Mouse (Mus musculus): ENCODE measurements around the gene Lrba. TPM values are rescaled to one million over a fixed set of nuclear protein-coding genes. Genes with fewer than 3 reads are reported as not detected.
A peak's percentile ranks its signal among the peaks of the same experiment; 100 is the strongest.

Gene Lrba
- total RNA-seq, 2 experiments from 2014 or later, result 17.6 to 20.4 TPM

- no peak for DNase-seq
These were observed 573.5 kb downstream of the Lrba start for GRCm38 (mm10) chr3:86797871-86798460.

- DNase-seq, result no peak
These were observed 574.6 kb downstream of the Lrba start for GRCm38 (mm10) chr3:86799041-86799440.

- no peak for DNase-seq
These were observed 576.4 kb downstream of the Lrba start for GRCm38 (mm10) chr3:86800841-86801240.

DNA sequence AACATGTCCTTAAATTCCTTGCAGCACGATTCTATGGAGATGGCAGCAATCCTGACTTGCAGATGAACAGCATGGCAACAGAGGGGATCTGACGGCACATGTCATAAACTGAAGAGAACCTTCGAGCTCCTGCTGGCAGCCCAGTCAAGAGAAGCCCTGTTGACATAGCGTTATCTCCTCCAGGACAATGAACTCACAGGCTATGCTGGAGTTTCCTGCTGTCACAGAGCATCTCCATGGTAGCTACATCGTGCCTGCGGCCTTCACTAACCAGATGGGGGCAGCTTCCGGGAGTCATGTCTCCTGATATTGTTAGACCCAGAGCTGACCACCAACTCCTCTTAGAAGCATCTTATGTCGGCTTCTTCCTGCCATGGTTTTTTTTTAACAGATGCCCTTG is 578.3 kb downstream of the Lrba start:
- DNase-seq, result no peak

DNA sequence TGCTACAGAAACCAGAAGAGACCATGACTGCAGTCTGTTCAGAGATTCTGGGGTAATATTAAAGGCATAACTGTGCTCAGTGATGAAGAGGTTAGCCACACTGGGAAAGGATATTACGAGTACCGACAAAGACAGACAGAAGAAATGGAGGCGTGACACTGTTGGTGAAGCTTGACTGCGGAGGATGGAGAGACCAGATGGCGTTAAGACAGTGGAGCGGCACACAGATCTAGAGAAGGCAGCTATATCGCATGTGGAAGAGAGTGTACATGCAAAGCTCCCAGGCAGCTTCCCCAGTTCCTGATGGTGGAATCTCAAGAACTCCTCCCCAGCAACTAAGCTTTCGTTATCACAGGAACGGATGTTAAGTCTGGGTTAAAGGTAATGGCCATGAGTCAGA is 579.8 kb downstream of the Lrba start:
- DNase-seq, result no peak

GRCm38 (mm10) chr3:86806834-86807233 is 582.4 kb downstream of the Lrba start:
- DNase-seq, result no peak

DNA sequence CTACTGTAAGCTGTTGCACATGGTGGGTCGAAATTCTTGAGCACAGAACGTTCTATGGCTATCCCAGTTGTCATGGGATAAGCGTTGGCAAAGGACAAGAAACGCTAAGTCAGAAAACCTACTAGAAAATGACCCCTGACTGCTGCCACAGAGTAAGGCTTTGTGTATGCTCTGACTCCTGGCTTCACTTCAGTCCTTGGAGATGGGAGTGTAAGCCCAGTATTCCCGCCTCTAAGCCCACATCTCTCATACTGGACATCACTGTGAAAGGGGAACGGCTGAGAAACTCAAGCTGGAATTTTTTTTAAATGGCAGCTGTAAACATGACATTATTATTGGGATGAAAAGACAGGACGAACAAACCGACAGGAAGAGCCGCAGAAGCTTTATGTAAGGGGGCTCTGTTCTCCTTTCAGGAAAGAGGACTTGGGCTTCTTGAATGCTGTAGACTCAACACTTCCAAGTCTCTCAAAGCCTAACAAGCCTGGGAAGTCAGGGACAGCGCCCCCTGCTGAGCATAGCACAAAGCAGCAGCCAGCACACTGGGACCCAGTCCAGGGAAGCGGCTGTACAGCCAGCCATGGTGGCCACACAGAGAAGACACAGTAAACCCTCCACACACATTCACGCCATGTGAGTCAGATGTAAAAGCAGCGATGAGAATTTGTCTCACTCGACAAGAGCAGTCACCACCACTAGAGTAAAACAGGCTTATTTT is 583.4 kb downstream of the Lrba start:
- DNase-seq, result no peak

DNA sequence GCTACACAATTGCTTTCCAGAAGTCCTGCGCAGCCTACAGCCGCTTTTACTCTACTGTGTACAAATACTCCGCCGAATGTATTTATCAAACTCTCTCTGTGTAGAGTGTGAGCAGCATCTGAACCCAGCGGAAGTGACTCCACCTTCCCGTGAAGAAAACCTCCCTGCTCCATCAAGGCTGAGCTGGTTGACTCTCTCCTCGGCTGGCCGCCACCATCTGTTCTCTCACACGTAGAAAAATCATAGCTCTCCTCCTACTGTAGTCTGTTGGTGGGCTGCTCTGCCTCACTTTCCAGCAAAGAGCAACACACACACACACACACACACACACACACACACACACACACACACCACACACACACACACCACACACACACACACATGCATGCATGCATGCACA is 584.7 kb downstream of the Lrba start:
- no peak for DNase-seq

GRCm38 (mm10) chr3:86809646-86810045 is 585.2 kb downstream of the Lrba start:
- DNase-seq, result no peak

DNA sequence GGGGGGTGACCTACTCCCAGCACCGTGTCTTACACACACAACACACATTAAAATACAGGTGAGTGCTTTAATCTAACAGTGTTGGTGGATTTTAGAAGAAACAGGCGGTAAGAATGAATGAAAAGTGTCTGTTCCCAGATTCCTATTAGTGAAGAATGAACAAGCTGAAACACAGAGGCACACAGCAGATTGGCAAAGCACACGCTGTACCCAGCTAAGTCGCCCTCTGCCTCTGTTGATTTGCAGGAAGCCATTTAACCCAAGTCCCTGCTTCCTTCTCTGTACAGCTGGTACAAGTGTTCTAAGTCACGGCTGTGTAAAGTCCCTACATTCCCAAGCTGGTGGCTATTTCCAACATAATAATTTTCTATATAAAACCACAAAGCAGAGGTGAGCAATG is 586.4 kb downstream of the Lrba start:
- no peak for DNase-seq

- DNase-seq, result peak; percentile 70
These were observed 588.2 kb downstream of the Lrba start for GRCm38 (mm10) chr3:86812689-86813088.

GRCm38 (mm10) chr3:86818001-86818585 is 593.6 kb downstream of the Lrba start:
- no peak for DNase-seq

DNA sequence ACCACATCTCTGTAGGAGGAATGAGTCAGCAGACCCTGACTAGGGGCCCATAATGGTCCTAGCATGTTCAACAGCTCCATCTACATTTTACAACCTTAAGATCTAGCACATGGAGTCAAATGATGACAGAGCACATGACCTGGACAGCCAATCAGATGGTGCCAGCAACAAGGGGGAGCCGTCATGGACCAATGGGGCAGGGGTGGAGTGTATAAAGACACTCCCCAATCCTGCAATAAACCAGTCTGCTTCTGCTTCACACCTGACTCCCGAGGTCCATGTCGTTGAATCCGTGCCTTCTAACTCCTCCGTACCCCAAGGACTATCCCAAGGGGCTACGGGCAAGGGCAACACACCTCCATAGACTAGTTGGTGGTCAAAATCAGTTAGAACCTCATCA is 594.9 kb downstream of the Lrba start:
- DNase-seq, result no peak

DNA sequence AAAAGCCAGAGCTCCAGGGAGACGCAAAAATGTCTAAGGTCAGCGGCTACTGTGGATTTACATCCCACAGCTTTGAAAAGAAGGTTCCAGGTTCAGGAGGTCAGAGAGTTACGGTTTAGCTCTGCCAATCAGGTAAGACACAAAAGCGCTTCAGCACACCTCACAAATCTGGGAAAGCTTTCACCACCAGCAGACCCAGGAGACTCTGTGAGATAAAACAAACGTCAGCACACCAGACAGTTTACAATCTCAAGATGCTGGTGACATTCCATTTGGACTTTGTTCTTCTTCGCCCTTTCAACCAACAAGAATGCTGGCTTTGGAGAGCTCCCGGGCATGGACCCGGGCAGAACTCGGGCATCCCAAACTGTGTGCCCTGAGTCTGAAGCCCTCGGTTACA is 595.9 kb downstream of the Lrba start:
- DNase-seq, result no peak

DNA sequence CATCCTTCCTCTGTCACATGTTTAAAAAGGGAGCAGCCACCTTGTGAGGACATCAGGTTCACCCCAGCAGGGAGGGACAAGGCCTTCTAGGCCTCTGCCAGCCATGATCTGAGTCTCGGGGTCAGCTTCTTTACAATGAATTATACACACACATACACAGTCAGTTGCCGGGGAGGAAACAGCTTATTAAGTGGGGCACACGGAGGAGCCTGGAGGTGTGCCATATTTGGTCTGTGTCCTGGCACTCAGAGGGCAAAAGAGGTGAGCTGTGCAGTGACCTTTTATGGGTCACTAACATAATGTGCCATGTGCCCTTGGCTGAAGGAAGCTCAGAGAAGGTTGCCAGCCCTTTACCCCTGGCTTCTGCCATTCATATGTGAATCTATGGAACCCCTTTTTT is 596.9 kb downstream of the Lrba start:
- DNase-seq, result no peak

DNA sequence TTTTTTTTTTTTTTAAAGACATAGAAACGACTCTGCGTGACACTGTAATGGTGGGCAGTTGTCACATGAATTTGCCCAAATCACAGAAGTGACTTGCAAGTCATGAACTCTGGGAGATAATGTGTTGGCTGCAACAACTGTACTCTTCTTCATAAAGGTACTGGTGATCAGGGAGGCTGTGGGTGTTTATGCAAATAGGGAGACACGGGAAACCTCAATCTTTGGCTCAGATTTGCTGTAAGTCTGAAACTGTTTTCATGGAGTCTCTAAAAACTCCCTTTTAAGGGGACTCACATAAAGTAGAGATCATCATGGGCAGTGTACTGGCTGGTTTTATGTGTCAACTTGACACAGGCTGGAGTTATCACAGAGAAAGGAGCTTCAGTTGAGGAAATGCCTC is 603.0 kb downstream of the Lrba start:
- DNase-seq, result no peak

GRCm38 (mm10) chr3:86832115-86832514 is 607.6 kb downstream of the Lrba start:
- DNase-seq, result no peak

Other genes starting within 250 kb of the Lrba start
- gene Prss48, start 222.2 kb upstream of the Lrba start, total RNA-seq (2021), result not detected
- gene Rps3a1, start 82.0 kb upstream of the Lrba start, total RNA-seq (2021), result 100 to 1,000 TPM; 337 to 372 TPM

Measured in gastrocnemius, postnatal 25 days (tissue).